Mouse (Mus musculus) forebrain, embryonic 16.5 days (tissue): ENCODE measurements around the gene Aurkb. TPM values are rescaled to one million over a fixed set of nuclear protein-coding genes. Genes with fewer than 3 reads are reported as not detected.
A peak's percentile ranks its signal among the peaks of the same experiment; 100 is the strongest.
"Not testable (repeated sequence)": the region's sequence is repeated elsewhere in the genome, so short reads cannot be mapped to it uniquely, and the experiment has no call there.

Source experiments
- ATAC-seq: fragments of 200-750 bp; cut with Nextera tagmentation; 2 replicates; pipeline ENCODE4 v1.8.0; 2017; ENCODE audit warnings: mild to moderate bottlenecking, moderate library complexity
- H3K27ac ChIP-seq: fragments of 300-500 bp; sonication (generic); 2 replicates; pipeline ENCODE4 v1.5.1; 2014; ENCODE audit warnings: low read length, control low read depth
- H3K27me3 ChIP-seq: fragments of 300-500 bp; sonication (generic); replicated peaks from 2 replicates; pipeline ENCODE4 v1.6.1; 2014; ENCODE audit warnings: low read length; ENCODE audit not compliant: control insufficient read depth, insufficient read depth
- H3K36me3 ChIP-seq: fragments of 300-500 bp; sonication (generic); 2 replicates; pipeline ENCODE4 v1.6.1; 2014; ENCODE audit not compliant: control insufficient read depth, insufficient read depth
- H3K4me1 ChIP-seq: fragments of 300-500 bp; sonication (generic); replicated peaks from 2 replicates; pipeline ENCODE4 v1.6.1; 2014; ENCODE audit warnings: low read length; ENCODE audit not compliant: control insufficient read depth, insufficient read depth
- H3K4me2 ChIP-seq: fragments of 300-500 bp; sonication (generic); 2 replicates; pipeline ENCODE4 v1.6.1; 2014; ENCODE audit warnings: mild to moderate bottlenecking, low read length, control low read depth
- H3K4me3 ChIP-seq: fragments of 300-500 bp; sonication (generic); replicated peaks from 2 replicates; pipeline ENCODE4 v1.5.1; 2014; ENCODE audit warnings: mild to moderate bottlenecking, low read length, control low read depth
- H3K9ac ChIP-seq: fragments of 300-500 bp; sonication (generic); replicated peaks from 2 replicates; pipeline ENCODE4 v1.6.1; 2014; ENCODE audit warnings: low read depth, low read length, control low read depth
- H3K9me3 ChIP-seq: fragments of 300-500 bp; sonication (generic); 2 replicates; pipeline ENCODE4 v1.6.1; 2016; ENCODE audit warnings: low read length; ENCODE audit not compliant: control insufficient read depth
- WGBS: fragments of 180-500 bp; shearing (Covaris S2); extraction: QIAGEN DNeasy Blood & Tissue Kit; methylation state at CpG from one replicate; pipeline ENCODE4 v1.1.7; 2014; 5-methylcytosine and 5-hydroxymethylcytosine counted together
- polyA plus RNA-seq: library from polyadenylated mRNA; unstranded; fragments of >200 nt; fragmentation: Nextera tagmentation; extraction: Ambion mirVana; gene quantifications from 2 replicates; pipeline ENCODE4 v1.2.1, GENCODE M21; 2015

Aurkb gene
- polyA plus RNA-seq, 1 experiment from 2014 or later, result 56.7 TPM

- ATAC-seq, result no peak
- H3K4me1 ChIP-seq, result peaks cover 18% of the 10 kb centered on the region
- H3K9ac ChIP-seq, result no peak overlapping the region
- no peaks in the 10 kb centered on the region for H3K27me3 ChIP-seq
- no peak overlapping the region for H3K4me2 ChIP-seq
- no peaks in the 10 kb centered on the region for H3K36me3 ChIP-seq
- H3K27ac ChIP-seq, result no peak overlapping the region
- 90% methylated on average over 15 of the region's 15 CpGs for WGBS
- no peaks in the 10 kb centered on the region for H3K9me3 ChIP-seq
- H3K4me3 ChIP-seq, result no peak overlapping the region
Measured at GRCm38 (mm10) chr11:69010400-69011323, 34.8 kb upstream of the Aurkb start.

- WGBS, result 69% methylated on average over 2 of the region's 2 CpGs
- H3K27ac ChIP-seq, H3K9ac ChIP-seq: not testable (repeated sequence)
Measured at GRCm38 (mm10) chr11:69011445-69011844, 34.0 kb upstream of the Aurkb start.

GRCm38 (mm10) chr11:69012071-69012601 is 33.3 kb upstream of the Aurkb start:
- no peaks in the 10 kb centered on the region for H3K27me3 ChIP-seq
- no peaks in the 10 kb centered on the region for H3K9me3 ChIP-seq
- peaks cover 25% of the 10 kb centered on the region for H3K4me1 ChIP-seq
- 1% methylated on average over 18 of the region's 18 CpGs for WGBS
- peak; percentile 74 for ATAC-seq
- peak overlapping the region; percentile 72 for H3K9ac ChIP-seq
- peak overlapping the region; percentile 91 for H3K4me2 ChIP-seq
- peak overlapping the region; percentile 94 for H3K27ac ChIP-seq
- no peaks in the 10 kb centered on the region for H3K36me3 ChIP-seq
- H3K4me3 ChIP-seq, result peak overlapping the region; percentile 65

More at GRCm38 (mm10) chr11:69011445-69011844, 34.0 kb upstream of the Aurkb start:
- H3K9me3 ChIP-seq, H3K27me3 ChIP-seq, H3K36me3 ChIP-seq, ATAC-seq: not testable (repeated sequence)
- Histone ChIP-seq H3K4me3 (peak overlapping the region; percentile 65), H3K4me1 (peaks cover 18% of the 10 kb centered on the region), H3K4me2 (peak overlapping the region; percentile 91)

GRCm38 (mm10) chr11:69015644-69016441 is 29.6 kb upstream of the Aurkb start, which contains the start of gene Ctc1:
Gene Ctc1, plus strand, starts transcription at chr11:69015911.
- Histone ChIP-seq H3K4me3 (peak within 1 kb of the TSS; percentile 70), H3K27me3 (no peaks in the 10 kb centered on the region), H3K9ac (peak within 1 kb of the TSS; percentile 81), H3K4me2 (peak within 1 kb of the TSS; percentile 75), H3K9me3 (no peaks in the 10 kb centered on the region), H3K36me3 (no peaks in the 10 kb centered on the region), H3K4me1 (peaks cover 22% of the 10 kb centered on the region), H3K27ac (peak within 1 kb of the TSS; percentile 90)
- ATAC-seq, result peak; percentile 96
- 3% methylated on average over 38 of the region's 38 CpGs for WGBS

GRCm38 (mm10) chr11:69016755-69017154 is 28.7 kb upstream of the Aurkb start:
- no peak for ATAC-seq
- WGBS, result 62% methylated on average over 3 of the region's 3 CpGs
- H3K9ac ChIP-seq, result peak overlapping the region; percentile 81
- H3K27ac ChIP-seq, result peak overlapping the region; percentile 90
- H3K4me2 ChIP-seq, result peak overlapping the region; percentile 75
- no peaks in the 10 kb centered on the region for H3K27me3 ChIP-seq
- 0 out of 2 replicates have a peak, but pooled peaks cover 2% of the 10 kb centered on the region for H3K36me3 ChIP-seq
- peak overlapping the region; percentile 70 for H3K4me3 ChIP-seq
- peaks cover 16% of the 10 kb centered on the region for H3K4me1 ChIP-seq
- no peaks in the 10 kb centered on the region for H3K9me3 ChIP-seq

GRCm38 (mm10) chr11:69020691-69021090 is 24.8 kb upstream of the Aurkb start:
- Histone ChIP-seq H3K27ac (no peak overlapping the region), H3K4me2 (no peak overlapping the region), H3K36me3 (peaks cover 21% of the 10 kb centered on the region), H3K4me1 (peaks cover 10% of the 10 kb centered on the region), H3K9ac (no peak overlapping the region), H3K9me3 (no peaks in the 10 kb centered on the region), H3K27me3 (no peaks in the 10 kb centered on the region), H3K4me3 (no peak overlapping the region)
- ATAC-seq, result no peak

GRCm38 (mm10) chr11:69026562-69026961 is 18.9 kb upstream of the Aurkb start:
- no peak overlapping the region for H3K27ac ChIP-seq
- no peak overlapping the region for H3K4me3 ChIP-seq
- no peak overlapping the region for H3K9ac ChIP-seq
- H3K36me3 ChIP-seq, result peaks cover 55% of the 10 kb centered on the region
- no peak for ATAC-seq
- no peaks in the 10 kb centered on the region for H3K9me3 ChIP-seq
- 95% methylated on average over 3 of the region's 3 CpGs for WGBS
- no peaks in the 10 kb centered on the region for H3K27me3 ChIP-seq
- H3K4me2 ChIP-seq, result no peak overlapping the region
- H3K4me1 ChIP-seq, result no peaks in the 10 kb centered on the region

GRCm38 (mm10) chr11:69028805-69029204 is 16.6 kb upstream of the Aurkb start:
- Histone ChIP-seq H3K4me3 (no peak overlapping the region), H3K27me3 (no peaks in the 10 kb centered on the region), H3K4me2 (no peak overlapping the region), H3K4me1 (no peaks in the 10 kb centered on the region), H3K27ac (no peak overlapping the region), H3K9me3 (no peaks in the 10 kb centered on the region), H3K36me3 (peaks cover 53% of the 10 kb centered on the region), H3K9ac (no peak overlapping the region)
- ATAC-seq, result no peak
- 56% methylated on average over 2 of the region's 2 CpGs for WGBS

- H3K4me3 ChIP-seq, result no peak overlapping the region
- H3K4me2 ChIP-seq, result no peak overlapping the region
- H3K9me3 ChIP-seq, result no peaks in the 10 kb centered on the region
- ATAC-seq, result no peak
- no peaks in the 10 kb centered on the region for H3K27me3 ChIP-seq
- H3K9ac ChIP-seq, result no peak overlapping the region
- no peak overlapping the region for H3K27ac ChIP-seq
- peaks cover 26% of the 10 kb centered on the region for H3K36me3 ChIP-seq
- 89% methylated on average over 9 of the region's 9 CpGs for WGBS
- H3K4me1 ChIP-seq, result peaks cover 20% of the 10 kb centered on the region
Measured at GRCm38 (mm10) chr11:69033552-69033951, 11.9 kb upstream of the Aurkb start.
